ENCODE assay signal across 17 mouse cellular contexts in the genomic region with DNA sequence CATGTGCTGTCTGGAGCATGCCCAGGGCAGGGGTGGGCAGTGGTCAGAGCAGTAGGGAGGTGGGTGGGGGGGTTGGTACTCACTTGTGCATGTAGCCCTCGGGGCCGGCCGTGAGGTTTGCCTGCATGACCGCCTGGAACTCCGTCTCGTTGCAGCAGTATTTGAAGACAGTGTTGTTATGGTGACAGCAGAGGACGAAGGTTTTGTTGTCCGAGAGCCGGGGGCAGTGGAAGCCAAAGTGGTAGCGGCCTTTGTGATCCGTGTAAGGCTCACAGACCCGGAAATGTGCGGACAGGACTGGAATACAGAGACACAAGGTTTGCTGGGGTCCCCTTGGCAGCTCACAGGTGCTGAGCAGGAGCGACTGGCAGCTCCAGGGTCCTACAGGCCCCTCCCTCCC. TPM values are rescaled to one million over a fixed set of nuclear protein-coding genes. Genes with fewer than 3 reads are reported as not detected.
A peak's percentile ranks its signal among the peaks of the same experiment; 100 is the strongest.
DNase-seq lines count a peak whose midpoint lies in the region; ATAC-seq and TF ChIP-seq lines count a peak whose summit lies in the region.
"Had no signal": no experiment of that assay in that cellular context is flagged by ENCODE, and none has a peak within 500 bp of the region (broad histone marks: within the 10 kb centered on the region; RNA-seq: fewer than 3 reads in every experiment).

No protein-coding gene starts in this region.

- no peak overlapping the region for H3K4me2 ChIP-seq in forebrain, embryonic 11.5 days (ENCODE audit: low read depth, low read length, severe bottlenecking)
- no peak overlapping the region for H3K4me2 ChIP-seq in forebrain, embryonic 16.5 days (ENCODE audit: low read length)
- H3K4me2 ChIP-seq in liver, embryonic 12.5 days = no peak overlapping the region
- no peak overlapping the region for H3K4me2 ChIP-seq in midbrain, postnatal 0 days (ENCODE audit: low read depth, low read length, poor library complexity, severe bottlenecking)
- H3K4me2 ChIP-seq: kidney, embryonic 15.5 days; limb, embryonic 13.5 days; stomach, embryonic 15.5 days had no signal

- H3K27me3 ChIP-seq in forebrain, embryonic 10.5 days (ENCODE audit: poor library complexity, severe bottlenecking) = peaks cover 98% of the 10 kb centered on the region
- peaks cover 11% of the 10 kb centered on the region for H3K27me3 ChIP-seq in forebrain, embryonic 11.5 days (ENCODE audit: control insufficient read depth, insufficient read depth, low read length)
- no peaks in the 10 kb centered on the region for H3K27me3 ChIP-seq in forebrain, embryonic 16.5 days (replicated peaks; ENCODE audit: control insufficient read depth, insufficient read depth, low read length)
- H3K27me3 ChIP-seq in liver, embryonic 12.5 days (replicated peaks) = peaks cover 32% of the 10 kb centered on the region
- H3K27me3 ChIP-seq in midbrain, postnatal 0 days (ENCODE audit: insufficient read depth, low read length) = no peaks in the 10 kb centered on the region
- H3K27me3 ChIP-seq: stomach, embryonic 15.5 days had no signal

- no peak for DNase-seq in forebrain, embryonic 10.5 days (ENCODE audit: extremely low spot score, low spot score)
- DNase-seq in forebrain, embryonic 11.5 days (ENCODE audit: low spot score) = no peak
- DNase-seq in midbrain, postnatal 0 days (ENCODE audit: low spot score) = no peak
- DNase-seq in adrenal gland, postnatal 25 days = no peak
- no peak for DNase-seq in cerebellum, postnatal 10 days
- DNase-seq in right cerebral cortex, postnatal 4 days = no peak
- DNase-seq: cerebellum, adult 8-10 months; thymus, postnatal 36 days had no signal

- WGBS in forebrain, embryonic 10.5 days = 45% methylated on average over 14 of the region's 14 CpGs
- 34% methylated on average over 14 of the region's 14 CpGs for WGBS in forebrain, embryonic 11.5 days
- WGBS in forebrain, embryonic 16.5 days = 34% methylated on average over 14 of the region's 14 CpGs
- WGBS in liver, embryonic 12.5 days (ENCODE audit: insufficient replicate concordance) = 66% methylated on average over 14 of the region's 14 CpGs
- 23% methylated on average over 14 of the region's 14 CpGs for WGBS in midbrain, postnatal 0 days

- ATAC-seq in forebrain, embryonic 11.5 days (replicated peaks; ENCODE audit: low FRiP score) = no peak
- ATAC-seq in forebrain, embryonic 16.5 days = no peak
- ATAC-seq in liver, embryonic 12.5 days = peak; percentile 48
- ATAC-seq in midbrain, postnatal 0 days (ENCODE audit: low FRiP score) = no peak
- ATAC-seq: inflammation-experienced regulatory T-cells, adult 6 months; lung, postnatal 0 days had no signal

- no peak for TF ChIP-seq CTCF in midbrain, postnatal 0 days (IDR thresholded peaks at IDR 0.05)

- peak overlapping the region; percentile 70 for H3K27ac ChIP-seq in forebrain, embryonic 10.5 days
- no peak overlapping the region; the same call in 1 of the 2 replicates for H3K27ac ChIP-seq in forebrain, embryonic 11.5 days (ENCODE audit: low read depth, low read length)
- peak overlapping the region; percentile 78 for H3K27ac ChIP-seq in forebrain, embryonic 16.5 days (ENCODE audit: low read length)
- H3K27ac ChIP-seq in liver, embryonic 12.5 days = no peak overlapping the region
- peak overlapping the region; percentile 3; the same call in 1 of the 2 replicates for H3K27ac ChIP-seq in midbrain, postnatal 0 days (ENCODE audit: low read depth, low read length)
- H3K27ac ChIP-seq: kidney, embryonic 15.5 days; limb, embryonic 13.5 days; stomach, embryonic 15.5 days had no signal

- peaks cover 76% of the 10 kb centered on the region for H3K4me1 ChIP-seq in forebrain, embryonic 10.5 days
- H3K4me1 ChIP-seq in forebrain, embryonic 11.5 days (replicated peaks; ENCODE audit: control insufficient read depth, insufficient read depth, low read length) = peaks cover 19% of the 10 kb centered on the region
- H3K4me1 ChIP-seq in forebrain, embryonic 16.5 days (replicated peaks; ENCODE audit: control insufficient read depth, insufficient read depth, low read length) = peaks cover 41% of the 10 kb centered on the region
- H3K4me1 ChIP-seq in liver, embryonic 12.5 days = peaks cover 9% of the 10 kb centered on the region
- H3K4me1 ChIP-seq in midbrain, postnatal 0 days (ENCODE audit: insufficient read depth, low read length) = peaks cover 4% of the 10 kb centered on the region; the same call in 1 of the 2 replicates

- H3K4me3 ChIP-seq in forebrain, embryonic 10.5 days = no peak overlapping the region
- H3K4me3 ChIP-seq in forebrain, embryonic 11.5 days (ENCODE audit: low read depth, low read length) = no peak overlapping the region
- no peak overlapping the region for H3K4me3 ChIP-seq in forebrain, embryonic 16.5 days (replicated peaks; ENCODE audit: low read length)
- no peak overlapping the region for H3K4me3 ChIP-seq in liver, embryonic 12.5 days
- H3K4me3 ChIP-seq in midbrain, postnatal 0 days (ENCODE audit: low read depth, low read length) = no peak overlapping the region
- H3K4me3 ChIP-seq: kidney, embryonic 15.5 days; limb, embryonic 13.5 days; stomach, embryonic 15.5 days had no signal

- H3K9me3 ChIP-seq in forebrain, embryonic 10.5 days = 0 out of 2 replicates have a peak, but pooled peaks cover 6% of the 10 kb centered on the region
- no peaks in the 10 kb centered on the region for H3K9me3 ChIP-seq in forebrain, embryonic 11.5 days (ENCODE audit: control insufficient read depth, low read length)
- no peaks in the 10 kb centered on the region for H3K9me3 ChIP-seq in forebrain, embryonic 16.5 days (ENCODE audit: control insufficient read depth, low read length)
- no peaks in the 10 kb centered on the region for H3K9me3 ChIP-seq in liver, embryonic 12.5 days (replicated peaks)
- H3K9me3 ChIP-seq in midbrain, postnatal 0 days (ENCODE audit: low read length) = no peaks in the 10 kb centered on the region
- H3K9me3 ChIP-seq: kidney, embryonic 15.5 days; limb, embryonic 13.5 days; stomach, embryonic 15.5 days had no signal

- no peak overlapping the region for H3K9ac ChIP-seq in forebrain, embryonic 11.5 days (ENCODE audit: low read length)
- H3K9ac ChIP-seq in forebrain, embryonic 16.5 days (replicated peaks; ENCODE audit: low read depth, low read length) = peak overlapping the region; percentile 1; the same call in 1 of the 2 replicates
- no peak overlapping the region for H3K9ac ChIP-seq in liver, embryonic 12.5 days
- H3K9ac ChIP-seq in midbrain, postnatal 0 days (replicated peaks; ENCODE audit: low read length, poor library complexity, severe bottlenecking) = no peak overlapping the region
- H3K9ac ChIP-seq: kidney, embryonic 15.5 days; limb, embryonic 13.5 days; stomach, embryonic 15.5 days had no signal

- H3K36me3 ChIP-seq in forebrain, embryonic 10.5 days (replicated peaks) = no peaks in the 10 kb centered on the region
- H3K36me3 ChIP-seq in forebrain, embryonic 11.5 days (ENCODE audit: control insufficient read depth, insufficient read depth, low read length) = no peaks in the 10 kb centered on the region
- no peaks in the 10 kb centered on the region for H3K36me3 ChIP-seq in forebrain, embryonic 16.5 days (ENCODE audit: control insufficient read depth, insufficient read depth)
- H3K36me3 ChIP-seq in liver, embryonic 12.5 days = no peaks in the 10 kb centered on the region
- H3K36me3 ChIP-seq in midbrain, postnatal 0 days (ENCODE audit: insufficient read depth, low read length) = no peaks in the 10 kb centered on the region
- H3K36me3 ChIP-seq: kidney, embryonic 15.5 days; limb, embryonic 13.5 days; stomach, embryonic 15.5 days had no signal

RNA-seq across cellular contexts. Expression of gene Shisal1, which starts 29.9 kb away (rescaled TPM):
- polyA plus RNA-seq in forebrain, embryonic 10.5 days (2016; fragmentation: Nextera tagmentation; extraction: Ambion mirVana) = 1.0 TPM in 2 replicates
- polyA plus RNA-seq in forebrain, embryonic 11.5 days (2014; fragmentation: Nextera tagmentation; extraction: Ambion mirVana) = 3.8 and 4.4 TPM in 2 replicates
- polyA plus RNA-seq in forebrain, embryonic 16.5 days (2015; fragmentation: Nextera tagmentation; extraction: Ambion mirVana) = 8.1 and 13.5 TPM in 2 replicates
- 0.14 and 0.22 TPM in 2 replicates for polyA plus RNA-seq in liver, embryonic 12.5 days (2016; fragmentation: Nextera tagmentation; extraction: Ambion mirVana)
- total RNA-seq in midbrain, postnatal 0 days (2014; rRNA removed) = 50.0 and 73.5 TPM in 2 replicates
- polyA plus RNA-seq in midbrain, postnatal 0 days (2015; fragmentation: Nextera tagmentation; extraction: Ambion mirVana) = 18.1 and 20.4 TPM in 2 replicates
- total RNA-seq in adrenal gland, postnatal 25 days (2021) = 0.76 and 1.4 TPM in 2 replicates
- total RNA-seq: megakaryocyte-erythroid progenitor cell, adult 5-6 weeks; neutrophil, adult 5-6 weeks had no signal
- polyA plus RNA-seq: inflammation-experienced regulatory T-cells, adult 6 months had no signal

Comparison
In these comparisons a context has a peak if more than half of its experiments do, and no peak if none do; other contexts are left out.
1. H3K27ac ChIP-seq: peak in forebrain, embryonic 10.5 days (single experiment), forebrain, embryonic 16.5 days (single experiment) and midbrain, postnatal 0 days (single experiment); none in forebrain, embryonic 11.5 days (single experiment) and liver, embryonic 12.5 days (single experiment).